Mouse (Mus musculus) granulocyte monocyte progenitor cell, adult 5-6 weeks (primary cell): ENCODE results near the gene Irf2bp1. TPM values are rescaled to one million over a fixed set of nuclear protein-coding genes. Genes with fewer than 3 reads are reported as not detected.

Experiments used
- ATAC-seq: replicated peaks from 2 replicates; pipeline ENCODE4 v1.8.0; 2016; ENCODE audit warnings: mild to moderate bottlenecking, moderate TSS enrichment, inconsistent platforms; ENCODE audit not compliant: poor library complexity, severe bottlenecking
- total RNA-seq, 2 experiments: library from RNA; stranded (forward) in 1 of 2; stranded (reverse) in 1 of 2; fragments of 200-712, 200-1000 nt in 1 of 2; fragments of >200 nt in 1 of 2; fragmentation: Nextera tagmentation in 1 of 2; gene quantifications; 2 replicates each; pipeline ENCODE4 v1.2.3; 2014 to 2017

The Irf2bp1 gene
- total RNA-seq (2014; fragmentation: Nextera tagmentation) (14.5 and 24.3 TPM in 2 replicates), total RNA-seq (2017) (8.4 and 17.5 TPM in 2 replicates)

- ATAC-seq = peak; percentile 45
These were observed at the start of gene Irf2bp1 for GRCm38 (mm10) chr7:19003902-19004630. Gene Irf2bp1 (plus strand): TSS chr7:19004044.

- ATAC-seq = peak; percentile 65
These were observed 46.1 kb upstream of the Irf2bp1 start for GRCm38 (mm10) chr7:18957569-18958383.

- ATAC-seq = no peak; the same call in 1 of the 2 replicates
These were observed 45.5 kb upstream of the Irf2bp1 start for GRCm38 (mm10) chr7:18958384-18958766.

GRCm38 (mm10) chr7:18959446-18959845 is 44.4 kb upstream of the Irf2bp1 start:
- peak; percentile 26 for ATAC-seq

GRCm38 (mm10) chr7:18962171-18962792 is 41.6 kb upstream of the Irf2bp1 start:
- ATAC-seq = no peak

DNA sequence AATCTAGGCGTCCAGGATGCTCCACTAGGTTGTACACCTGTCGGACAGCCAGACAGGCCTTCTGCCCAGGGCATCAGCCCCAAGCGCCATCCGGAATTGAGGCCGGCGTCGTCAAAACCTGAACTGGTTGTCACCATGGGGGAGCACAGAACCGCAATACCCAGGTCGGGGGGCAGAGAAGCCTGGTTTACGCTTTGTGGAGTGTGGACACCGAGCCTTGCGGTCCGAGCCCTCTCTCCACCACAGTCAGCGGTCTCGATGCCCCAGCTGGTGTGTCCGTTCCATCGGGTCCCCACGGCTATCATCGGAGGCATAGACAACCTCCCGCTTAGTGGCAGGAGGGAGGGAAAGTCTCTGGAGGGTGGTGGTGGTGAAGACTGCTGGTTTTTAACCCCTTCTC is 41.0 kb upstream of the Irf2bp1 start:
- 0 out of 2 replicates have a peak, but pooled peaks have one; percentile 3 for ATAC-seq

DNA sequence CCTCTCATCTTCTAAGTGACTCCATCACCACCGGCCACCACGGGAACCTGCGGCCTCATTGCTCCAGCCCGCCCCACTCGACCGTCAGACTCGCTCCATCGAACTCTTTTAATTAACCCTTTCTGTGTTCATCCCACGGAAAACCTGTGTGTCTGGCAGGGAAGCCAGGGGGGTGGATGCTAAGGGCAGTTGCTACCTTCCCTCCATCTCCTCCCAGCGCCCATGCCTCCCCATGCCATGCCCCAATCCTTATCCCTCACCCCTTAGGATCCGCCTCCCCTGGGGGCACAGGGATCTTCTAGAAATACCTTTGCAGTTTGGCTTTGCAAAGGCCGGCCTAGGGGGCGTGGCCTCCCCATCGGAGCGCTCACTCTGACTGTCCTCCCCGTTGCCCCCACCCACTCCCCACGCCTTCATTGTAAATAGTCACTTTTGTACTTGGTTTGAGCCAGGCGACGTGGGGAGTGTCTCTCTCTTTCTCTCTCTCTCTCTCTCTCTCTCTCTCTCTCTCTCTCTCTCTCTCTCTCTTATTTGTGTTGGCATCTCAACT is 40.5 kb upstream of the Irf2bp1 start:
- no peak for ATAC-seq

- no peak for ATAC-seq
These were observed 38.5 kb upstream of the Irf2bp1 start for GRCm38 (mm10) chr7:18965312-18965711.

DNA sequence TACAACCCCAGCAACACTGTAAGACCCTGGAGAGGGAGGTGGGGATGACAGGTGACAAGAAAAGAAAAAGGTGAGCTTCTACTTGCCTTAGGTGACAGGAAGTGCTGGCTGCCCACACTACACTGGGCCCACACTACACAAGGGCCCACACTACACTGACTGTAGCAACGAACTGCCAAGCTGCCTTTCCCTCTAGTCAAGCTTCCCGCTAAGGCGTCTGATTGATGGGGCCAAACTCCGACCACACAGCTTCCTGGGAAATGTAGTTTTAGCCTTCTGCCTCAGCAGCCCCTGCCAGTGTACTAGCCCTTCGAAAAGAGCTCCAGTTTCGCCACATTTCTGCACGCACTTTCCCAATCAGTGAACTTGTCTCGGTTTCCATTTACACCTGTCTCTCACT is 36.2 kb upstream of the Irf2bp1 start:
- ATAC-seq = no peak

DNA sequence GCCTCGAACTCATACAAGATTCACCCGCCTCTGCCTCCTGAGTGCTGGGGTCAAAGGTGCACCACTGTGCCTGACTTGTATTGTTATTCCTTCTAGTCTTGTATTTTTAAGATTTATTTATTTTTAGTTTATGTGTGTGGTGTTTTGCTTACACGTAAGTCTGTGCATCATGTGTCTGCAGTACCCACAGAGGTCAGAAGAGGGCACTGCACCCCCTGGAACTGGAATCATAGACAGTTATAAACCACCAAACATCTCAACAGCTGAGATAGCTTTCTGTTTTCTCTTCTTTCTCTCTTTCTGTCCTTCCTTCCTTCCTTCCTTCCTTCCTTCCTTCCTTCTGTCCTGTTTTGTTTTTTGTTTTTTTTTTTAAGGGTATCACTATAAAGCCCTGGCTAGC is 32.9 kb upstream of the Irf2bp1 start:
- ATAC-seq = no peak

DNA sequence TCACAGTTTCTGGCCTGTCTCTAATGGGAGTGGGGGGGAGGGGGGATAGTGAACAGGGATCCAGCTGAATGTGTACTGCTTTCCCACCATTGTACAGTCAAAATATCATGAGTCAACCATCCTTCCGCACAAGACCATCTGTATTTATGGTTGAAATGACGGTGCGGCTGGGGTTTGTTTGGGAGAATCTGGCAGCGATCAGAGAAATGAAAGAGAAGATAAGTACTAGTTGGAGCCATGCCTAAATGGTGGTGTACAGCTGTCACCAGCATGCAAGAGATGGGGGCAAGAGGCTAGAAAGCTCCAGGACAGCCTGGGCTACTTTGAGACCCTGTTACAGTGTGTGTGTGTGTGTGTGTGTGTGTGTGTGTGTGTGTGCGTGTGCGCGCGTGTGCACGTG is 25.5 kb upstream of the Irf2bp1 start:
- ATAC-seq = no peak

- no peak for ATAC-seq
These were observed 17.3 kb upstream of the Irf2bp1 start for GRCm38 (mm10) chr7:18986503-18986902.

DNA sequence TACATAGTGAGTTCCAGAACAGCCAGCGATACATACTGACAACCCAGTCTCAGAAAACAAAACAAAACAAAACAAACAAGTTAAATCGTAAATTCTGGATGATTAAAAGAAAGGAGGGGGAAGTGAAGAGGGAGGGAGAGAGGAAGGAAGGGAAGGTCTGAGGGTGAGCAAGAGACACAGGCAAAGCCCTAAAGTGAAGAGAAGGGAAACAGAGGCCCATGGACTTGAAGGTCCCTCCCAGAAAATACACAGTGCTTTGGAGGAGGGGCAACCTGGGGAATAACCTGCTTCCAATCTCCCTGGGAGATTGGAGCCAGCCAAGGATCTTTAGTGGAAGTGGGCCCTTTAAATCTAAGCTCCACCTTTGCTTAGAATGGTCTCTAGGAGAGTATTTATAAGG is 16.7 kb upstream of the Irf2bp1 start, which contains the start of gene Nanos2:
Gene Nanos2, plus strand, starts transcription at position 301 of the 400 bp plus-strand sequence.
- no peak for ATAC-seq

GRCm38 (mm10) chr7:18987747-18988146 is 16.1 kb upstream of the Irf2bp1 start:
- ATAC-seq = no peak

DNA sequence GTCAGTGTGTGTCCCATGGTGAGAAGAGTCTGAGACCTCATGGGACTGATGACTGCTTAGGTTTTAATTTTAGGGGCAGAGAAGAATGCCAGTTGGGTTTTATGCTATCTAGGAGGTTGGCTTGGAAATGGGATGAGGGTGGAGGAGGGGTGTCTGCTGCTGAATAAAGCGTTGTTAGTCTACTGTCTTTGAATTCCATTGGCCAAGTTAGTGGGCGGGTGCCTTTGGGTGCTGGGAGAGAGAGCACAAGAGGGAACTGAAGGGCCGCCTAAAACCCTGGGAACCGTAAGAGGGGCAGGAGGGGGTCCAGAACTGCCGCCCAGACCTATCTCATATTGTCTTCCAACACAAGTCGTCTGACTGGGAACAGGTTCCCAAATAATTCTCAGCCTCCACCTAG is 15.1 kb upstream of the Irf2bp1 start:
- no peak for ATAC-seq

GRCm38 (mm10) chr7:18989995-18990394 is 13.8 kb upstream of the Irf2bp1 start:
- no peak for ATAC-seq

DNA sequence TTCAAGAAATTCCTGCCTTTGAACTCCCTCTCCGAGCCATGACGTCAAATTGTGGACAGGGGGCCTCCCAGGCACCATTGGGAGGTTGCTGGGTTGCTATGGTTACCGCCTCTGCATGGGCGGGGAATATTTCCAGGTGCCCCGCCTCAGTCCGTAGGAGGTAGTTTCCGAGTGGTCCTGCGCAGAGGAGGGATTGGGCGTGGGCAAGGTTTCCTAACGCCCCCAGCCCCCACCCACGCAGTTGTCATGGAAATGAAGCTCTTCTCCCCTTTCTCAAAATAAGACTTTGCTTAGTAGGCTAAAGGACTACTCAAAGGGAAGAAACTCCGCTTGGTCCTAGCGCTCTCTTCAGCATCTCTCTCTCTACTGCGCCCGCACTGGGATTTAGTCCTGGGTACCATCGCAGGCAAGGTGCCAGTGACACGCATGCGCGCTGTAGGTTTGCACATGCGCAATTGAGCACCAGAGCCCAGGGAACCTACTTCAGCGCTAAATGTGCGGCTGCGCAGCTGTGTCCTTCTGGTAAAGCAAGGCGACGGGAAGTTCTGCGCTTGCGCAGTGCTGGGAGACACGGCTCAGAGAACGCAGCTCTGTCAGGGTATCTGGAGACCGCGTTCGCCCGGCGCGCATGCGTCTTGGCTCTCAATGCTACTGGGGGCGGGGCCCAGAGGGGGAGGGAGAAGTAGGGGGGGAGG is 13.1 kb upstream of the Irf2bp1 start, which contains the start of gene Mypop:
Gene Mypop, plus strand, starts transcription at position 645 of the 695 bp plus-strand sequence.
- ATAC-seq = peak; percentile 86

DNA sequence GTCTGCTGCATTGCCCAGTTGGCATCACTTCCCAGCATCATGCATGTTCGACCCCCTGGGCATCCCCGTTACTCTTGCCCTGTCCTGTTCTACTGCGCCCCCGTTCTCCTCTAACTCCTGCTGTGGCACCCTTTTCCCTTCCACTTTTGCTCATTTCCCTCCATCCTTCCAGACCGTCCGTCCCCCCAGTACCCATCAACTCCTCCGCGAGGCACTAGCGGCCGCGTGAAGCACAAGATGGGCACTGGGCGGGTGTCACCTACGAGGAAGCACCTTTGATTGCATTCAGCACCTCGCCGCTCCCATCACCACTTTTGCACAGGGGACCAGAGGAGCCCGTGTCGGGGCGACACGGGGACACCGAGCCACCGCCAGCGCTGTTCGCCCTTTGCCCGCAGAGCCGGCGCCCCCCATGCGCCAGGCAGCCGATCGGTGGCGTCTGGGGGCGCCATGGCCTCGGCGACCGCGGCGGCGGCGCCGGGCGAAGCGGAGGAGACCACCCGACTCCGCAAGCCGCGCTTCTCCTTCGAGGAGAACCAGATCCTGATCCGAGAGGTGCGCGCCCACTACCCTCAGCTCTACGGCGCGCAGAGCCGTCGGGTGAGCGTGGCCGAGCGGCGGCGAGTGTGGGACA is 12.1 kb upstream of the Irf2bp1 start:
- ATAC-seq = no peak

- no peak for ATAC-seq
These were observed 11.6 kb upstream of the Irf2bp1 start for GRCm38 (mm10) chr7:18992294-18992675.

- ATAC-seq = no peak
These were observed 10.8 kb upstream of the Irf2bp1 start for GRCm38 (mm10) chr7:18993036-18993435.
